In the genomic region with DNA sequence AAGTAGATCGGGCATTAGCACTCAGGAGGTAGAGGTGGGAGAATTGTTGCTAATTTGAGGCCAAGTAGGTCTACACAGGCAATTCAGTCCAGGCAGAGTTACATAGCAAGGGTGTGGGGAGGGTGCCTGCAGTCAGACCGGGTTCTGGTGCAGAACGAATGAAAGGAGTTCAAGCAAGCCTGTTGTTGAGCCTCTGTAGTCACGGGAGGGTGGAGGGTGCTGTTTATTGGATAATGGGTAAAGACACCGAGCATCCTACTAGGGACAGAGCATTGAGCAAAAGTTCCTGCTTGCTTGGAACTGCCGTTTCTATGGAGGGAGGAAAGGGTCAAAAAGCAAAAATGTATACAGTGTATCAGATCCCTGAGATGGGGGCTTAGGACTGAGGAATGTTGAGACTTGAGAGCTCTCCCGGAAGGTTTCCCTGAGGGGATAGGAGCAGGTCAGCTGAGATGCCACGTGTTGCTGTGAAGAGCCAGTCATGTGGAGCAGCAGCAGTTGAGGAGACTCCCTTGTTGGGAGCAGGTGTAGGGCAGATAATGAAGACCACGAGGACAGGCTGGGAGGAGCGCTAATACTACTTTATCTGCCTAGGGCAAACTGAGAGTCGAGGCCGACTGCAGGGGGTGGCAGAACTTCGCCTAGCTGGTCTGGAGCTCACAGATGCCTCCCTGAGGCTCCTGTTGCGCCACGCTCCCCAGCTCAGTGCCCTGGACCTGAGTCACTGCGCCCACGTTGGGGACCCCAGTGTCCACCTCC, we compare ENCODE assay signal across 14 mouse cellular contexts. TPM values are rescaled to one million over a fixed set of nuclear protein-coding genes. Genes with fewer than 3 reads are reported as not detected.
DNase-seq lines count a peak whose midpoint lies in the region; ATAC-seq lines count a peak whose summit lies in the region.
"Had no signal": no experiment of that assay in that cellular context is flagged by ENCODE, and none has a peak within 500 bp of the region (broad histone marks: within the 10 kb centered on the region; RNA-seq: fewer than 3 reads in every experiment).

No protein-coding gene starts in this region.

- no peak overlapping the region for H3K4me3 ChIP-seq in heart, embryonic 13.5 days
- no peak overlapping the region for H3K4me3 ChIP-seq in limb, embryonic 15.5 days
- H3K4me3 ChIP-seq: forebrain, embryonic 12.5 days; intestine, embryonic 15.5 days had no signal

- no peaks in the 10 kb centered on the region; the same call in 1 of the 2 replicates for H3K27me3 ChIP-seq in heart, embryonic 13.5 days (replicated peaks)
- no peaks in the 10 kb centered on the region for H3K27me3 ChIP-seq in limb, embryonic 15.5 days
- H3K27me3 ChIP-seq: forebrain, embryonic 12.5 days; intestine, embryonic 15.5 days had no signal

- H3K9ac ChIP-seq in heart, embryonic 13.5 days = no peak overlapping the region
- no peak overlapping the region for H3K9ac ChIP-seq in limb, embryonic 15.5 days
- H3K9ac ChIP-seq: forebrain, embryonic 12.5 days; intestine, embryonic 15.5 days had no signal

- no peak for DNase-seq in heart, postnatal 10 days
- peak; percentile 94 for DNase-seq in MEL-GATA-1-ER (ENCODE audit: extremely low read depth, low read depth)
- DNase-seq in spleen, postnatal 10 days (ENCODE audit: low spot score in 2 of 2) = peak; percentile 75 to 81
- DNase-seq in frontal cortex, postnatal 14 days (ENCODE audit: low spot score in 2 of 2) = no peak
- no peak for DNase-seq in thymus, postnatal 0 days (ENCODE audit: low spot score)
- DNase-seq: gastrocnemius, postnatal 14 days; left cerebral cortex, postnatal 4 days had no signal

- peak overlapping the region; percentile 77; the same call in 1 of the 2 replicates for H3K4me2 ChIP-seq in heart, embryonic 13.5 days
- no peak overlapping the region for H3K4me2 ChIP-seq in limb, embryonic 15.5 days
- H3K4me2 ChIP-seq: forebrain, embryonic 12.5 days; intestine, embryonic 15.5 days had no signal

- H3K4me1 ChIP-seq in heart, embryonic 13.5 days = peaks cover 32% of the 10 kb centered on the region
- peaks cover 26% of the 10 kb centered on the region for H3K4me1 ChIP-seq in limb, embryonic 15.5 days

- no peaks in the 10 kb centered on the region for H3K9me3 ChIP-seq in heart, embryonic 13.5 days
- no peaks in the 10 kb centered on the region for H3K9me3 ChIP-seq in limb, embryonic 15.5 days
- H3K9me3 ChIP-seq: forebrain, embryonic 12.5 days; intestine, embryonic 15.5 days had no signal

- peaks cover 63% of the 10 kb centered on the region for H3K36me3 ChIP-seq in heart, embryonic 13.5 days
- H3K36me3 ChIP-seq in limb, embryonic 15.5 days = peaks cover 53% of the 10 kb centered on the region

- 69% methylated on average over 17 of the region's 17 CpGs for WGBS in heart, embryonic 13.5 days
- 74% methylated on average over 17 of the region's 17 CpGs for WGBS in limb, embryonic 15.5 days

- ATAC-seq in heart, embryonic 13.5 days (ENCODE audit: extremely low read depth, insufficient number of reproducible peaks, low FRiP score, low TSS enrichment) = no peak
- ATAC-seq in limb, embryonic 15.5 days (ENCODE audit: insufficient number of reproducible peaks, low FRiP score, low TSS enrichment, low read depth) = no peak
- no peak for ATAC-seq in cerebellum, adult (ENCODE audit: insufficient number of reproducible peaks, low FRiP score, low TSS enrichment)
- ATAC-seq: intestine, embryonic 15.5 days had no signal

- intact Hi-C loops in heart, postnatal 10 days (cut with DNase I) = no loop called here

- H3K27ac ChIP-seq in heart, embryonic 13.5 days (replicated peaks) = no peak overlapping the region
- H3K27ac ChIP-seq in limb, embryonic 15.5 days = peak overlapping the region; percentile 47; the same call in 1 of the 2 replicates
- H3K27ac ChIP-seq: intestine, embryonic 15.5 days had no signal

RNA-seq across cellular contexts. Expression of gene Orai3, which starts 2.6 kb away (rescaled TPM):
- polyA plus RNA-seq in heart, embryonic 13.5 days (2015; fragmentation: Nextera tagmentation; extraction: Ambion mirVana) = 15.8 and 15.9 TPM in 2 replicates
- 10 to 100 TPM; 18.0 to 20.9 TPM for total RNA-seq in heart, postnatal 10 days (2021)
- polyA plus RNA-seq in limb, embryonic 15.5 days (2015; fragmentation: Nextera tagmentation; extraction: Ambion mirVana) = 23.6 and 26.5 TPM in 2 replicates
- 16.1 TPM in 2 replicates for polyA plus RNA-seq in thymus, postnatal 0 days (2015; fragmentation: Nextera tagmentation; extraction: Ambion mirVana)

RNA-seq across cellular contexts. Expression of gene Setd1a, which starts 9.4 kb away (rescaled TPM):
- polyA plus RNA-seq in heart, embryonic 13.5 days (2015; fragmentation: Nextera tagmentation; extraction: Ambion mirVana) = 12.6 and 17.0 TPM in 2 replicates
- 10 to 100 TPM; 26.1 to 29.9 TPM for total RNA-seq in heart, postnatal 10 days (2021)
- 18.6 and 21.7 TPM in 2 replicates for polyA plus RNA-seq in limb, embryonic 15.5 days (2015; fragmentation: Nextera tagmentation; extraction: Ambion mirVana)
- polyA plus RNA-seq in thymus, postnatal 0 days (2015; fragmentation: Nextera tagmentation; extraction: Ambion mirVana) = 18.2 and 21.1 TPM in 2 replicates

RNA-seq across cellular contexts. Expression of gene Gm49388, which starts 18.4 kb away (rescaled TPM):
- not detected in 2 replicates for polyA plus RNA-seq in heart, embryonic 13.5 days (2015; fragmentation: Nextera tagmentation; extraction: Ambion mirVana)
- total RNA-seq in heart, postnatal 10 days (2021) = 1 to 10 TPM; 2.7 to 3.1 TPM
- polyA plus RNA-seq in limb, embryonic 15.5 days (2015; fragmentation: Nextera tagmentation; extraction: Ambion mirVana) = not detected in 2 replicates
- not detected in 2 replicates for polyA plus RNA-seq in thymus, postnatal 0 days (2015; fragmentation: Nextera tagmentation; extraction: Ambion mirVana)
- polyA plus RNA-seq: forebrain, embryonic 12.5 days; heart, postnatal 0 days; intestine, embryonic 15.5 days; large intestine, adult 2 months had no signal

RNA-seq across cellular contexts. Expression of gene Fbxl19, which starts 22.7 kb away (rescaled TPM):
- polyA plus RNA-seq in heart, embryonic 13.5 days (2015; fragmentation: Nextera tagmentation; extraction: Ambion mirVana) = 1.8 and 3.0 TPM in 2 replicates
- 1 to 10 TPM; 5.6 to 6.2 TPM for total RNA-seq in heart, postnatal 10 days (2021)
- 4.3 and 4.4 TPM in 2 replicates for polyA plus RNA-seq in limb, embryonic 15.5 days (2015; fragmentation: Nextera tagmentation; extraction: Ambion mirVana)
- polyA plus RNA-seq in thymus, postnatal 0 days (2015; fragmentation: Nextera tagmentation; extraction: Ambion mirVana) = 1.6 and 1.7 TPM in 2 replicates

RNA-seq across cellular contexts. Expression of gene Hsd3b7, which starts 33.4 kb away (rescaled TPM):
- polyA plus RNA-seq in heart, embryonic 13.5 days (2015; fragmentation: Nextera tagmentation; extraction: Ambion mirVana) = 19.5 and 21.6 TPM in 2 replicates
- total RNA-seq in heart, postnatal 10 days (2021) = 10 to 100 TPM; 15.9 to 16.1 TPM
- polyA plus RNA-seq in limb, embryonic 15.5 days (2015; fragmentation: Nextera tagmentation; extraction: Ambion mirVana) = 18.7 and 23.8 TPM in 2 replicates
- polyA plus RNA-seq in thymus, postnatal 0 days (2015; fragmentation: Nextera tagmentation; extraction: Ambion mirVana) = 8.7 and 10.4 TPM in 2 replicates

Comparison
In these comparisons a context has a peak if more than half of its experiments do, and no peak if none do; other contexts are left out.
1. DNase-seq: peak in MEL-GATA-1-ER (single experiment) and spleen, postnatal 10 days (2 of 2); none in heart, postnatal 10 days (0 of 2), frontal cortex, postnatal 14 days (0 of 2) and thymus, postnatal 0 days (single experiment).